Mouse (Mus musculus): Measurements from ENCODE around the gene Haus3.

DNA sequence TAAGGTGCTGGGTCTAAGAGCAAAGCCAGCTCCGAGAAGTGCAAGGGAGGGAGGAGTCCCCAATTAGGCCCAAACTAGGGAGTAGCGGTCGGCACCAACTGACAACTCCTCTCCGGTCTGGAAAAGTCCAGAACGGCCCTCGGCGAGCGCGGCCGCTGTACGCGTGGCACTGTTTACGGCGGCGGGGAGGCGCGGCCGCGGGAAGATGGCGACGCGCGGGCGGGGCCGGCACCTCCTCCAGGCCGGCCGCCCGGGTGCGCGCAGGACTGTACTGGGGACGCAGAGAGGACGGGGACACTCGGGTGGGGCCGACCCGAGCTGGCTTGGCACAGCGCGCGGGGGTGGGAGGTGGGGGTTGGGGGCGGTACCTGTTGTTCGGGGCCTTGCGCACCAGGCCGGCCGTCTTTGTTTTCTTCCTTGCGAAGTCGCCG lies 17.6 kb upstream of the Haus3 start:
- TF ChIP-seq CTCF (IDR thresholded peaks at IDR 0.05; ENCODE audit: low read depth, low read length) (no peak), GATA2 (IDR thresholded peaks at IDR 0.05; ENCODE audit: borderline replicate concordance, low read depth, low read length) (no peak), GATA1 (IDR thresholded peaks at IDR 0.05; ENCODE audit: borderline replicate concordance, low read length) (no peak), TAL1 (conservative IDR thresholded peaks at IDR 0.05; ENCODE audit: low read depth, low read length) (no peak), POLR2AphosphoS5 (IDR thresholded peaks at IDR 0.05; ENCODE audit: insufficient replicate concordance, low read depth, low read length) (no peak)
